Mouse (Mus musculus): ENCODE measurements around the gene Gm29797.

Gm29797 gene

GRCm38 (mm10) chr2:181683381-181683780, 26.5 kb downstream of the Gm29797 start:
- Histone ChIP-seq H3K4me3 (replicated peaks; ENCODE audit: low read length) (no peak overlapping the region), H3K27me3 (ENCODE audit: insufficient read depth, low read length) (peaks cover 34% of the 10 kb centered on the region), H3K4me1 (replicated peaks; ENCODE audit: low read depth, low read length) (peaks cover 21% of the 10 kb centered on the region), H3K36me3 (ENCODE audit: insufficient read depth, low read length) (peaks cover 43% of the 10 kb centered on the region), H3K9me3 (ENCODE audit: low read length) (no peaks in the 10 kb centered on the region)
- TF ChIP-seq CTCF (conservative IDR thresholded peaks at IDR 0.05; ENCODE audit: low read length) = no peak
- TF ChIP-seq NANOG (IDR thresholded peaks at IDR 0.05; ENCODE audit: borderline replicate concordance, low read length) = no peak
- TF ChIP-seq POU5F1 (IDR thresholded peaks at IDR 0.05; ENCODE audit: borderline replicate concordance, low read length) = no peak

DNA sequence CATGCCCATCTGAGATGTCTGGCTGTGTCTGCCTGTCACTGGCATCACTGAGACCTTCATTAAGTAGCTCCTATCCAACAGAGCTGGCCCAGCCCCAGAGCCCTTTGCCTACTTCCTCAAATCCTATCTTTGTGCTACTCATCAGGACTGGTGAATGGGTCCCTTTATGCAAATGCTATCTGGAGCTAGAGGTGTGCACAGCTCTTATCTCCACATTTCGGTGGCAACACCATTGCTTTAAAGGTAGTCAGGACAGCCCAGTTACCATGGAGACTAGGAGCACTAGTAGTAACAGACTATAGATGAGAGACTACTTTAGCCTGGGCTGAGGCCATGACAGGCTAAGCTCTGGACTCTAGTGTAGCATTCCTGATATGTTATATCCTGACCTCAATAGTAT, 27.9 kb downstream of the Gm29797 start:
- peaks cover 56% of the 10 kb centered on the region for H3K36me3 ChIP-seq (ENCODE audit: insufficient read depth, low read length)
- H3K4me3 ChIP-seq (replicated peaks; ENCODE audit: low read length) = no peak overlapping the region
- no peak for TF ChIP-seq POU5F1 (IDR thresholded peaks at IDR 0.05; ENCODE audit: borderline replicate concordance, low read length)
- TF ChIP-seq CTCF (conservative IDR thresholded peaks at IDR 0.05; ENCODE audit: low read length) = no peak
- no peak for TF ChIP-seq NANOG (IDR thresholded peaks at IDR 0.05; ENCODE audit: borderline replicate concordance, low read length)
- peaks cover 34% of the 10 kb centered on the region for H3K27me3 ChIP-seq (ENCODE audit: insufficient read depth, low read length)
- H3K4me1 ChIP-seq (replicated peaks; ENCODE audit: low read depth, low read length) = peaks cover 19% of the 10 kb centered on the region
- no peaks in the 10 kb centered on the region for H3K9me3 ChIP-seq (ENCODE audit: low read length)

- Histone ChIP-seq H3K9me3 (ENCODE audit: low read length) (no peaks in the 10 kb centered on the region), H3K4me1 (replicated peaks; ENCODE audit: low read depth, low read length) (peaks cover 24% of the 10 kb centered on the region), H3K4me3 (replicated peaks; ENCODE audit: low read length) (no peak overlapping the region), H3K36me3 (ENCODE audit: insufficient read depth, low read length) (peaks cover 66% of the 10 kb centered on the region), H3K27me3 (ENCODE audit: insufficient read depth, low read length) (peaks cover 30% of the 10 kb centered on the region)
- TF ChIP-seq POU5F1 (IDR thresholded peaks at IDR 0.05; ENCODE audit: borderline replicate concordance, low read length) (no peak), CTCF (conservative IDR thresholded peaks at IDR 0.05; ENCODE audit: low read length) (no peak), NANOG (IDR thresholded peaks at IDR 0.05; ENCODE audit: borderline replicate concordance, low read length) (no peak)
Measured at GRCm38 (mm10) chr2:181685686-181686085, 28.9 kb downstream of the Gm29797 start.

GRCm38 (mm10) chr2:181687586-181687985, 30.8 kb downstream of the Gm29797 start:
- H3K27me3 ChIP-seq (ENCODE audit: insufficient read depth, low read length) = peaks cover 21% of the 10 kb centered on the region
- peaks cover 30% of the 10 kb centered on the region for H3K4me1 ChIP-seq (replicated peaks; ENCODE audit: low read depth, low read length)
- no peaks in the 10 kb centered on the region for H3K9me3 ChIP-seq (ENCODE audit: low read length)
- H3K4me3 ChIP-seq (replicated peaks; ENCODE audit: low read length) = no peak overlapping the region
- TF ChIP-seq NANOG (IDR thresholded peaks at IDR 0.05; ENCODE audit: borderline replicate concordance, low read length) (no peak), POU5F1 (IDR thresholded peaks at IDR 0.05; ENCODE audit: borderline replicate concordance, low read length) (no peak), CTCF (conservative IDR thresholded peaks at IDR 0.05; ENCODE audit: low read length) (no peak)
- H3K36me3 ChIP-seq (ENCODE audit: insufficient read depth, low read length) = peaks cover 83% of the 10 kb centered on the region

- Histone ChIP-seq H3K9me3 (ENCODE audit: low read length) (no peaks in the 10 kb centered on the region), H3K27me3 (ENCODE audit: insufficient read depth, low read length) (peaks cover 23% of the 10 kb centered on the region), H3K4me1 (replicated peaks; ENCODE audit: low read depth, low read length) (peaks cover 46% of the 10 kb centered on the region), H3K4me3 (replicated peaks; ENCODE audit: low read length) (no peak overlapping the region), H3K36me3 (ENCODE audit: insufficient read depth, low read length) (peaks cover 76% of the 10 kb centered on the region)
- no peak for TF ChIP-seq POU5F1 (IDR thresholded peaks at IDR 0.05; ENCODE audit: borderline replicate concordance, low read length)
- no peak for TF ChIP-seq CTCF (conservative IDR thresholded peaks at IDR 0.05; ENCODE audit: low read length)
- no peak for TF ChIP-seq NANOG (IDR thresholded peaks at IDR 0.05; ENCODE audit: borderline replicate concordance, low read length)
Measured at GRCm38 (mm10) chr2:181689466-181690160, 32.8 kb downstream of the Gm29797 start.

DNA sequence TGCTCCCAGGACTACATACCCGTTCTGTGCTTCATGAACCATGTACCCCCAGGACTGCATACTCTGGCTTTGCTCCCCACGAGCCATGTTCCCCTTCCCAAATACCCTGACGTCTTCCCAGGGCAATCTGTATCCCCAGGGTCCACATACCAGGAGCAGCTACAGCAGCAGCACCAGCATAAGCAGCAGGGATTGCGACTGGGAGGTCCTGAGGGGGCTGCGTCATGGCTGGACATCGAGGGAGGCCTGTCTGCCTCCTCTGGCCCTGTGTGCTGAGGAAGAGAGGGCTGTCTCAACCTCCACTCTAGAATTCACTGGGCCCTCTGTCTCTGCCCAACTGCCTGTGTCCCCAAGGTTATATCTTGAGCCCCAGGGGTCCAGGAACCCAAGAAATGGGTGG, 34.2 kb downstream of the Gm29797 start:
- H3K36me3 ChIP-seq (ENCODE audit: insufficient read depth, low read length) = peaks cover 62% of the 10 kb centered on the region

DNA sequence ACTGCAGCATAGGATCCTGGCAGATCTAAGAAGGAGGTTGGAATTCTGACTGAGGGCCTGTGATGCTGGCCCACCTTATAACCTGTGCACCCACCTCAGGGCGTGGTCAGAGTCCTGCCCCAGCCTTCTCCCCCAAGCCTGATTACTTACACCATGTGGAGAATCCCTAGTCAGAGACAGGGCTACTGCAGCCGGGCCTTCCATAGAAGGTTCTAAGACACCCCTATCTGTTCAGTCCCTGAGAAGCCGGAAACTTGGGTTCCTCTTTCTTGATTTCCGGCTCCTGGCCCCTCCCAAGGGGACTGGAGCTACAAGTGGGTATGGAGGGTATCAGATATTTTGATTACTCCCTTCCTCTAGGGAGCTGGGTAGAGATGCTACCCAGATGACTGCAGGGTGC, 34.7 kb downstream of the Gm29797 start:
- Histone ChIP-seq H3K9me3 (ENCODE audit: low read length) (no peaks in the 10 kb centered on the region), H3K4me1 (replicated peaks; ENCODE audit: low read depth, low read length) (peaks cover 49% of the 10 kb centered on the region), H3K27me3 (ENCODE audit: insufficient read depth, low read length) (peaks cover 42% of the 10 kb centered on the region), H3K36me3 (ENCODE audit: insufficient read depth, low read length) (peaks cover 58% of the 10 kb centered on the region), H3K4me3 (replicated peaks; ENCODE audit: low read length) (no peak overlapping the region)
- no peak for TF ChIP-seq NANOG (IDR thresholded peaks at IDR 0.05; ENCODE audit: borderline replicate concordance, low read length)
- TF ChIP-seq CTCF (conservative IDR thresholded peaks at IDR 0.05; ENCODE audit: low read length) = no peak
- no peak for TF ChIP-seq POU5F1 (IDR thresholded peaks at IDR 0.05; ENCODE audit: borderline replicate concordance, low read length)

More for the DNA sequence above, 34.2 kb downstream of the Gm29797 start:
- Histone ChIP-seq H3K4me3 (replicated peaks; ENCODE audit: low read length) (no peak overlapping the region), H3K9me3 (ENCODE audit: low read length) (no peaks in the 10 kb centered on the region), H3K27me3 (ENCODE audit: insufficient read depth, low read length) (peaks cover 37% of the 10 kb centered on the region), H3K4me1 (replicated peaks; ENCODE audit: low read depth, low read length) (peaks cover 46% of the 10 kb centered on the region)
- no peak for TF ChIP-seq POU5F1 (IDR thresholded peaks at IDR 0.05; ENCODE audit: borderline replicate concordance, low read length)
- no peak for TF ChIP-seq CTCF (conservative IDR thresholded peaks at IDR 0.05; ENCODE audit: low read length)
- TF ChIP-seq NANOG (IDR thresholded peaks at IDR 0.05; ENCODE audit: borderline replicate concordance, low read length) = no peak

DNA sequence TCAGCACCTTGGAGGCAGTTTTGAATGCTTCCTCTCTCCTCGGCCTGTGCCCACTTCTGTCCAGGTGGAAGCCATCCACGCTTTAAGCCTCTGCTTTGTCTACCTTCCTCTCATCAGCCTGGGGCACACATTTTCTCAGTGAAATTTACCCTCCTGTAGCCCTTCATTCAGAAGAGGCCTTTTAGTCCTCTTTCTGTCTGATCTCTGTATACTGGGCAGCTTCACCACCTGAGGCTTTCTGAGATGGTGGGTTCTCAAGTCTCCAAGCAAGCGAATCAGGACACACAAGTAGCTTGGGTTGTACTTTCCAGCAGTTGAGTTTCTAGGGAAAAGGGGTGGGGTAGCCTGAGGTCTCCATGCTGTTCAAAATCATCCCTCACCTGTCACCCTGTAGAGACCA, 35.5 kb downstream of the Gm29797 start:
- Histone ChIP-seq H3K4me1 (replicated peaks; ENCODE audit: low read depth, low read length) (peaks cover 56% of the 10 kb centered on the region), H3K4me3 (replicated peaks; ENCODE audit: low read length) (no peak overlapping the region), H3K27me3 (ENCODE audit: insufficient read depth, low read length) (peaks cover 50% of the 10 kb centered on the region), H3K9me3 (ENCODE audit: low read length) (no peaks in the 10 kb centered on the region), H3K36me3 (ENCODE audit: insufficient read depth, low read length) (peaks cover 50% of the 10 kb centered on the region)
- no peak for TF ChIP-seq CTCF (conservative IDR thresholded peaks at IDR 0.05; ENCODE audit: low read length)
- no peak for TF ChIP-seq POU5F1 (IDR thresholded peaks at IDR 0.05; ENCODE audit: borderline replicate concordance, low read length)
- no peak for TF ChIP-seq NANOG (IDR thresholded peaks at IDR 0.05; ENCODE audit: borderline replicate concordance, low read length)

Data from E14TG2a.4 (cell line).